Mouse (Mus musculus): ENCODE results near the gene Cubn. TPM values are rescaled to one million over a fixed set of nuclear protein-coding genes. Genes with fewer than 3 reads are reported as not detected.

The Cubn gene
- polyA plus RNA-seq, 1 experiment from 2014 or later = 8.5 TPM

DNA sequence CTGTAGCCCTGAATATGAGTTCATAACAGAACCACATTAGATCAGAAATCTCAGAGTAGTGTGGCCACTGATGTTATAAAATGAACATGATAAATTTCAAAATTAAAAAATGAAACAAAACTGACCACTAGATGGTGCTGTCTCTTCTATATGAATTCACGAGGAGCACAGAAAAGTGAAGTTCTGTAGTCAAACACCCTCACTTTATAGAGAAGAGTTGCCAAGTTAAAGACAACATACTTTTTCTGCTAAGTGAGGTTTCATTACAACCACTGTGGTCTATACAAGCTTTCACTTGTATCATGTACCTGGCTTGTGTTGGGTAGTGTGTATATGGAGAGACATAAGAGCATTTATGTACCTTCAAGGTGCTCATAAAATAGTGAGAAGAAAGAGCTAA, 201.0 kb downstream of the Cubn start:
- no peak overlapping the region for H3K27ac ChIP-seq (ENCODE audit: low read length)
- no peak overlapping the region for H3K9ac ChIP-seq (ENCODE audit: low read depth, low read length)
- no peak overlapping the region for H3K4me2 ChIP-seq (ENCODE audit: low read depth, low read length)
- H3K4me3 ChIP-seq (ENCODE audit: low read length) = no peak overlapping the region
- no peaks in the 10 kb centered on the region for H3K36me3 ChIP-seq (ENCODE audit: control insufficient read depth, insufficient read depth, low read length)
- H3K9me3 ChIP-seq (ENCODE audit: control insufficient read depth, low read length) = no peaks in the 10 kb centered on the region
- WGBS = 2% methylated on average over 1 of the region's 1 CpGs
- 0 out of 2 replicates have a peak, but pooled peaks have one; percentile 33 for ATAC-seq
- no peaks in the 10 kb centered on the region for H3K4me1 ChIP-seq (ENCODE audit: control insufficient read depth, insufficient read depth, low read length)
- no peaks in the 10 kb centered on the region for H3K27me3 ChIP-seq (replicated peaks; ENCODE audit: control insufficient read depth, insufficient read depth, low read length)

DNA sequence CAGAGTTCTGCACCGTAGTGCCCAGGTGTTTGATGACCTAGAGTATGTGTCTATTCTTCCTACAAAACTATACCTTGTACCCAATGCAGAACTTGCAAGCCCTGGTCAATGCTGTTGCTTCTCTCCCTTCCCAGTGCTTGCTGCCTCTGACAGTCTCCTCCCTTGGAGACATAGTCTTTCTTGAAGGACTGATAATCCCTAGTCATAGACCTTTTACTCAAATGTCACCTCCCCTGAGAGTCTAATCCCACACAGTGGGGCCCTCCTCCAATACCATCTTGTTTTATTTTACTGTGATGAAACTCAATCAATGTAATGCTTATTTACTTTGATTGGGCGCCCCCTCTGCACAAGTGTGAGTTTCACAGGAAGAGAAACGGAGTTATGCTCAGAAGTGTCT, 201.5 kb downstream of the Cubn start:
- no peak for ATAC-seq
- 83% methylated on average over 3 of the region's 3 CpGs for WGBS

DNA sequence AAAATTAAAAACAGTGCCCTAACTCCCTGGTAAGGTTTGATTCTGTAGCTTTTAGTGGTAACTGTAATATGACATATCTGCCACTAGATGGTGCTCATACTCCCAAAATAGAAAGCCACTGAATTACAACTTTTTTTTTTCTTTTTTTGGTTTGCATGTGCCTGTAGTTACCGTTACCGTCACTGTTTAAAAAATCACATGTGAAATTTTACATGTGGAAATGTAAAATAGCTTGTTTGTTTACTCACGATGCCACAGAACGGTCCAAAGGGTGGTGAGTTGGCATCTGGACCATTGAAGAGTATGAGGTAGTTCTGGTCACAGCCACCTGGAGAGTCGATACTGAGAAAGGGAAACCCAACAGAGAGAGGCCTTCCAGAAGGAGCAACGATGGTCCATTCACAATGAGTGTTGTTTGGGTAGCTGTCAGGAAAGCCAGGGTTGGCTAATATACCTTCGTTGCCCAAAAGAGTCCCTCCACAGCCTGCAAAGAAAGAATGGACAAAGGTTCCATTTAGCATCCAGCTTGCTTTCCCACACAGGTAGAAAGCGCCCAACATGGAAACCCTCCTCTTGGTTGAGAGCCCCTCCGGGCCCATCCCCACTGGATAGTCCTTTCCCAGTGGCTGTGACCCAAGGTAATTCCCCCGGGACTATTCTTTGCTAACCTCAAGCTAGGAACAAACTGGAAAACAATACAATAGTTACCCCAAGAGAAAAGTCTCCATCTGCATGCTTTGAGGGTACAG, 213.3 kb downstream of the Cubn start:
- no peak overlapping the region for H3K9ac ChIP-seq (ENCODE audit: low read depth, low read length)
- H3K36me3 ChIP-seq (ENCODE audit: control insufficient read depth, insufficient read depth, low read length) = no peaks in the 10 kb centered on the region; the same call in 1 of the 2 replicates
- no peak overlapping the region for H3K4me3 ChIP-seq (ENCODE audit: low read length)
- H3K9me3 ChIP-seq (ENCODE audit: control insufficient read depth, low read length) = no peaks in the 10 kb centered on the region
- 56% methylated on average over 10 of the region's 10 CpGs for WGBS
- H3K27ac ChIP-seq (ENCODE audit: low read length) = no peak overlapping the region
- no peaks in the 10 kb centered on the region for H3K4me1 ChIP-seq (ENCODE audit: control insufficient read depth, insufficient read depth, low read length)
- no peak for ATAC-seq
- H3K4me2 ChIP-seq (ENCODE audit: low read depth, low read length) = no peak overlapping the region
- H3K27me3 ChIP-seq (replicated peaks; ENCODE audit: control insufficient read depth, insufficient read depth, low read length) = no peaks in the 10 kb centered on the region

More for the DNA sequence above, 201.5 kb downstream of the Cubn start:
- H3K27ac ChIP-seq (ENCODE audit: low read length) = no peak overlapping the region
- H3K27me3 ChIP-seq (replicated peaks; ENCODE audit: control insufficient read depth, insufficient read depth, low read length) = no peaks in the 10 kb centered on the region
- H3K9me3 ChIP-seq (ENCODE audit: control insufficient read depth, low read length) = no peaks in the 10 kb centered on the region
- no peak overlapping the region for H3K4me3 ChIP-seq (ENCODE audit: low read length)
- no peak overlapping the region for H3K9ac ChIP-seq (ENCODE audit: low read depth, low read length)
- no peaks in the 10 kb centered on the region for H3K4me1 ChIP-seq (ENCODE audit: control insufficient read depth, insufficient read depth, low read length)
- H3K36me3 ChIP-seq (ENCODE audit: control insufficient read depth, insufficient read depth, low read length) = no peaks in the 10 kb centered on the region
- H3K4me2 ChIP-seq (ENCODE audit: low read depth, low read length) = no peak overlapping the region

DNA sequence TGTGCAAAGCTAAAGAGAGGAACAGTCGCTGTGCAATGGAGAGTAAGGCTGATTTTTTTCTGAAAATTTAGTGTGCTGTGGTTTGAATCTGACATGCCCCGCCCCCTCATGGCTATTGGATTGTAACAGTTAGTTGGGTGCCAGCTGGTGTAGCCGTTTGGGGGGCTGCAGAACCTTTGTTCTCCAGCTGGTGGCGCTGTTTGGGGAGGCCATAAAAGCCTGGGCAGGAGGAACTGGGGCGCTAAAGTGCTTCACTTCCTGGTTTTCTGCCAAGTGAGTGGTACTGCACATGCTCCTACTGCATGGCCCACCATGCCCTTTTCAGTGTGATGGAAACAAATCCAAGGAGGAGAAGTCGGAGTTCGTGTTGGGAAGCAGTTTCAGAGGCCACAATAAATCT, 215.7 kb downstream of the Cubn start:
- Histone ChIP-seq H3K4me2 (ENCODE audit: low read depth, low read length) (no peak overlapping the region), H3K27ac (ENCODE audit: low read length) (no peak overlapping the region), H3K36me3 (ENCODE audit: control insufficient read depth, insufficient read depth, low read length) (no peaks in the 10 kb centered on the region; the same call in 1 of the 2 replicates), H3K9me3 (ENCODE audit: control insufficient read depth, low read length) (no peaks in the 10 kb centered on the region), H3K27me3 (replicated peaks; ENCODE audit: control insufficient read depth, insufficient read depth, low read length) (no peaks in the 10 kb centered on the region), H3K4me1 (ENCODE audit: control insufficient read depth, insufficient read depth, low read length) (0 out of 2 replicates have a peak, but pooled peaks cover under 1% of the 10 kb centered on the region), H3K4me3 (ENCODE audit: low read length) (no peak overlapping the region), H3K9ac (ENCODE audit: low read depth, low read length) (no peak overlapping the region)
- no peak for ATAC-seq
- WGBS = 60% methylated on average over 7 of the region's 7 CpGs

DNA sequence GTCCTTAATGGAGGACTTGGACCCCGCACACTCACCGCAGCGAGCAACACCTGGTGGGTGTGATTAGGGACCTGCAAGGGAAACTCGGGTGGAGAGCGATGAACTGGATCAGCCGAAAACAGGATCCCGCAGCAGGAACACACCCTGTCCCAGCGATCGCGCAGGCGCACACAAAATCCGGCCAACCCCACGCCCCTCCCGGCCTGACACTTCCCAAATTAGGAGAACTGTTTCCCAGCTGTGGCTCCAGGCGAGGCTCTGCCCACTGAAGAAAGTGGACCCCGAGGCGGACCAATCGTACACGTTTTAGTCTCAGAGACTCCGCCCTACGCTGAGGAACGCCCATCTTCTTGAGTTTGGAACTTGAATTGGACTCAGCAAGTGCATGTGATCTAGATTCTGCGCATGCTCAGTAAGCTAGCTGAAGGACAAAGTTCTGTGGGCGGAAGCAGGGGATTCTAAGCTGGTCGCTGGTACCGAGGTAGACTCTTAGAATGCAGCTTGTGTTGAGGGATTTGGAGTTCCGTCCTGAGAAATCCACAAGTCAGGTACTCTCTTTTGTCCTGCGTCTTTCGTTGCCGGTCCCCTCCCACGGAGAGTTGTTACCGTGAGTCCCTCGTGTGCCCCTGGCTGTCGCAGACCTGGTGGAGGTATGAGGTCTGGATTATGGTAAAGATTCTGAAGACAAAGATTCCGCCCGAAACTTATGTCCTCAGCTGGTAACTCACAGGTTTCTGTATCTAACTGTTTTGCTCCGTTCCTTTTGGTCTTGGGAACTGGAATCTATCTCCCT, 220.3 kb downstream of the Cubn start, which contains the start of gene Rsu1:
Gene Rsu1, minus strand, starts transcription at position 251 of the 793 bp plus-strand sequence.
- peak within 1 kb of the TSS; percentile 49 for H3K4me3 ChIP-seq (ENCODE audit: low read length)
- peak within 1 kb of the TSS; percentile 54; the same call in 1 of the 2 replicates for H3K27ac ChIP-seq (ENCODE audit: low read length)
- H3K27me3 ChIP-seq (replicated peaks; ENCODE audit: control insufficient read depth, insufficient read depth, low read length) = no peaks in the 10 kb centered on the region
- H3K36me3 ChIP-seq (ENCODE audit: control insufficient read depth, insufficient read depth, low read length) = no peaks in the 10 kb centered on the region; the same call in 1 of the 2 replicates
- peak; percentile 99 for ATAC-seq
- H3K9me3 ChIP-seq (ENCODE audit: control insufficient read depth, low read length) = no peaks in the 10 kb centered on the region
- peak within 1 kb of the TSS; percentile 82 for H3K9ac ChIP-seq (ENCODE audit: low read depth, low read length)
- peak within 1 kb of the TSS; percentile 90 for H3K4me2 ChIP-seq (ENCODE audit: low read depth, low read length)
- WGBS = under 1% methylated on average over 37 of the region's 37 CpGs
- 0 out of 2 replicates have a peak, but pooled peaks cover 5% of the 10 kb centered on the region for H3K4me1 ChIP-seq (ENCODE audit: control insufficient read depth, insufficient read depth, low read length)

DNA sequence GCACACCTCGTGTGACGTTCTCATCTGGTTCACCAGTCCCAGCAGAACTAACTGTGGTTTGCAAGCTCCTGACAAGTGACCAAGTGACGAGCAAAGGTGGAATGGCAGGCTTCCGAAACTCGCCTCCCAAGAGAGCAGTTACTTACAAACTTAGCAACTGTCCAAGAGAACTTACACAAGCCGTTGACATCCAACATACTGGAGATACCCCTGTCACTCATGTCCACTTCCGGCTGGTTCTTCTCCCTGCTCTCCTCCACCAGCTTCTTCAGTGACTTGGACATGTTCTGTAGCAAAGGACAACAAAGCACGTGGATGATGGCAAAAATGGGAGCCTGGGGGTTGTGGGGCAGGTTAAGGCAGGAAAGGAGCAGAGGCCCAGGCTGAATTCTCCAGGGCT, 220.9 kb downstream of the Cubn start:
- 0 out of 2 replicates have a peak, but pooled peaks cover 5% of the 10 kb centered on the region for H3K4me1 ChIP-seq (ENCODE audit: control insufficient read depth, insufficient read depth, low read length)
- whole genome bisulfite sequencing = 40% methylated on average over 8 of the region's 8 CpGs
- peak overlapping the region; percentile 49 for H3K4me3 ChIP-seq (ENCODE audit: low read length)
- H3K4me2 ChIP-seq (ENCODE audit: low read depth, low read length) = peak overlapping the region; percentile 90
- peak overlapping the region; percentile 54; the same call in 1 of the 2 replicates for H3K27ac ChIP-seq (ENCODE audit: low read length)
- no peak for ATAC-seq
- no peaks in the 10 kb centered on the region; the same call in 1 of the 2 replicates for H3K36me3 ChIP-seq (ENCODE audit: control insufficient read depth, insufficient read depth, low read length)
- peak overlapping the region; percentile 82 for H3K9ac ChIP-seq (ENCODE audit: low read depth, low read length)
- H3K27me3 ChIP-seq (replicated peaks; ENCODE audit: control insufficient read depth, insufficient read depth, low read length) = no peaks in the 10 kb centered on the region
- no peaks in the 10 kb centered on the region for H3K9me3 ChIP-seq (ENCODE audit: control insufficient read depth, low read length)

DNA sequence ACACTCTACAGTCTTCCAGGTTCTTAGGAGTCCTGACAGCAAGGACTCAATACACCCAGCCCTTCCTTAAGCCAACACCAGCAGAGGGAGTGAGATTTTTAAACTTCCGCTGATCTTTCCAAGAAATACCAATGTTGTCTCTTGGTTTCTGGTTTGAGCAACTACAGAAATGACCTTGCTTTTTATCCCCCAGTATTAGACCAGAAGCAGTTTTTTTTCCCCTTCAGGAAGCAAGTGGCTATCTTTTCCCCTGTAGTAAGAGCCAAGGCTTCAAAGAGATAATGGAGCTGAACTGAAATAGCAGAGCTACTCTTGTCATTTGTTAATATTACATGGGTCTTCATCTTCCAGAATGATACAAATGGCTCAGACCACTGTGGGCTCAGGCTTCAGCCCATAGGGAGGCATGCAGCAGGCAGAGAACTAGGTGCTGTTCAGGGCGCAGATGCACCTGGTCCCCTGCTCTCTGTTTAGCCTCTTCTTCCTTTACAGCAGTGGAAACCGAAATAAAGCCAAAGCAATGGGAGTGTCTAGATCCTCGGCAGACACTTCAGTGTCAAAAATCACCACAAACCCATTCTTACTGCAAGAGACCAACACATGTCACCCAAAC, 222.8 kb downstream of the Cubn start:
- no peak overlapping the region for H3K4me3 ChIP-seq (ENCODE audit: low read length)
- H3K4me2 ChIP-seq (ENCODE audit: low read depth, low read length) = no peak overlapping the region
- H3K36me3 ChIP-seq (ENCODE audit: control insufficient read depth, insufficient read depth, low read length) = no peaks in the 10 kb centered on the region
- no peak overlapping the region for H3K9ac ChIP-seq (ENCODE audit: low read depth, low read length)
- H3K9me3 ChIP-seq (ENCODE audit: control insufficient read depth, low read length) = no peaks in the 10 kb centered on the region
- WGBS = 94% methylated on average over 4 of the region's 4 CpGs
- ATAC-seq = no peak
- no peak overlapping the region for H3K27ac ChIP-seq (ENCODE audit: low read length)
- H3K27me3 ChIP-seq (replicated peaks; ENCODE audit: control insufficient read depth, insufficient read depth, low read length) = no peaks in the 10 kb centered on the region
- 0 out of 2 replicates have a peak, but pooled peaks cover 5% of the 10 kb centered on the region for H3K4me1 ChIP-seq (ENCODE audit: control insufficient read depth, insufficient read depth, low read length)

DNA sequence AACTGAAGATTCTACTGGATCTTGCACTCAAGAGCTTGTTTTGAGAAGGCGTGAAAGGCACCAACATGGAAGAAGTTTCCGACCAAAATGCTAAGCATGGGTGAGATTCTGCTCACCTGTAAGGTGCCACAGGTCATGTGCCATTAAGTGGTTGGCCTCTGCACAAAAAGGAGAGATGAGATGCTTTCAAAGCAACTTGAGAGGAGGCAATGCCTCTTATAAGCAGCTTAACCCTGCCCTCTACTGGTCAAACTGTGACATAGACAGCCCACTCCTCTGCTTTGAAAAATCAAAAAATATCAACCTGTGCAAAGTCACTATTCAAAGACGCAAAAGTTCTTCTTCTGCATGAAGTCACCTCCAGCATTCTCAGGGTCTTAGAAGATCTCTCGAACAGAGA, 226.7 kb downstream of the Cubn start:
- Histone ChIP-seq H3K27ac (ENCODE audit: low read length) (no peak overlapping the region), H3K27me3 (replicated peaks; ENCODE audit: control insufficient read depth, insufficient read depth, low read length) (no peaks in the 10 kb centered on the region), H3K4me1 (ENCODE audit: control insufficient read depth, insufficient read depth, low read length) (0 out of 2 replicates have a peak, but pooled peaks cover 1% of the 10 kb centered on the region), H3K36me3 (ENCODE audit: control insufficient read depth, insufficient read depth, low read length) (no peaks in the 10 kb centered on the region), H3K4me2 (ENCODE audit: low read depth, low read length) (no peak overlapping the region), H3K9me3 (ENCODE audit: control insufficient read depth, low read length) (no peaks in the 10 kb centered on the region), H3K4me3 (ENCODE audit: low read length) (no peak overlapping the region), H3K9ac (ENCODE audit: low read depth, low read length) (no peak overlapping the region)
- ATAC-seq = no peak
- 49% methylated on average over 4 of the region's 4 CpGs for WGBS

DNA sequence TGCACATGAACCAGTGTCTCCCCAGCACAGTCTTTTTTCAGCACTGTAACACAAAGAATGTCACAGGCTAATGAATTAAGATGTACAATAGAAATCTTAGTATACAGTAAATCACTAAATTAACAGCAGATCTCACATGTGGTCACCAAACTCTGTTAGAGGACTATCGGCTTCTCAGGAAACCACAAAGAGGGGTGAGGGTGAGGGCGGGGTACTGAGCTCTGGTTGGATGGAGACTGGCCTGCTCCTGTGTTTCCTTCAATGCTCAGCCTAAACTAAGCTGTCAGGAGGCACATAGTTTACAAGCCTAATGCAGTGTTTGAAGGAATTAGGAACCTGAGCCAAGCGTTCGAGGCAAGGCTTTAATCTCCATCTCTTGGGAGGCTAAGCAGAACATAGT, 228.5 kb downstream of the Cubn start:
- H3K9me3 ChIP-seq (ENCODE audit: control insufficient read depth, low read length) = no peaks in the 10 kb centered on the region
- no peaks in the 10 kb centered on the region for H3K36me3 ChIP-seq (ENCODE audit: control insufficient read depth, insufficient read depth, low read length)
- no peak overlapping the region for H3K9ac ChIP-seq (ENCODE audit: low read depth, low read length)
- no peaks in the 10 kb centered on the region for H3K4me1 ChIP-seq (ENCODE audit: control insufficient read depth, insufficient read depth, low read length)
- H3K4me2 ChIP-seq (ENCODE audit: low read depth, low read length) = no peak overlapping the region
- ATAC-seq = no peak
- no peak overlapping the region for H3K27ac ChIP-seq (ENCODE audit: low read length)
- 76% methylated on average over 4 of the region's 4 CpGs for WGBS
- H3K4me3 ChIP-seq (ENCODE audit: low read length) = no peak overlapping the region
- H3K27me3 ChIP-seq (replicated peaks; ENCODE audit: control insufficient read depth, insufficient read depth, low read length) = no peaks in the 10 kb centered on the region

All from intestine, embryonic 16.5 days (tissue).